Comparison of ENCODE assay signal across 34 mouse cellular contexts in the genomic region with DNA sequence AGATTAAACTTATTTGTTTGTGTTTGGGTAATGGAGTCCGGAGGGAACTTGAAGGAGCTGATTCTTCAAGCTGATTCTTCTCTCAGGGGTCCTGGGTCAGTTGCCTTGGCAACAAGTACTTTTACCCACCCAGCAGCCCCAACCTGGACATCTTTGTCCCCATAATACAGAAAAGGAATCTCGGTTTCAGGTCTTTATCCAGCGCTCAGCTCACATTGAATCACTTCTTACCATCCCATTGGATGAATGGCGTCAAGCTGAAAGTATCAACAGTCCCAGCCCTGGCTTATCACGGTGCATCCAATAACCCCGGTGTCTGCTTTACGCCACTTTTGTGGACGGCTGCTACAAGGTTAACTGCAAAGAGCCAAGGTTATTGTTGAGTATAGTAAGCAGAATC.
"Had no signal": no experiment of that assay in that cellular context is flagged by ENCODE, and none has a peak within 500 bp of the region (broad histone marks: within the 10 kb centered on the region; RNA-seq: fewer than 3 reads in every experiment).

No protein-coding gene starts in this region.

- H3K4me1 ChIP-seq: intestine, embryonic 15.5 days had no signal

- ATAC-seq: hindbrain, embryonic 16.5 days; hindbrain, postnatal 0 days; inflammation-experienced regulatory T-cells, adult 6 months; intestine, embryonic 15.5 days; intestine, embryonic 16.5 days; intestine, postnatal 0 days had no signal

- DNase-seq: heart, postnatal 10 days; heart, postnatal 14 days; heart, postnatal 36 days; heart, postnatal 4 days; kidney, adult 11 months; kidney, adult 18-20 months; kidney, adult 2 months; kidney, adult 8-10 months; kidney, adult 9 months; kidney, postnatal 10 days; kidney, postnatal 14 days; kidney, postnatal 25 days; kidney, postnatal 36 days; kidney, postnatal 4 days; layer of hippocampus, adult 9-11 months; layer of hippocampus, postnatal 36 days had no signal

- H3K4me3 ChIP-seq: heart, embryonic 12.5 days; heart, embryonic 13.5 days; heart, embryonic 15.5 days; hindbrain, embryonic 10.5 days; hindbrain, embryonic 12.5 days; hindbrain, embryonic 13.5 days; hindbrain, embryonic 15.5 days; intestine, embryonic 15.5 days; kidney, embryonic 15.5 days; layer of hippocampus, adult 2 months had no signal

- H3K36me3 ChIP-seq: heart, embryonic 12.5 days; heart, embryonic 13.5 days; heart, embryonic 15.5 days; hindbrain, embryonic 10.5 days; hindbrain, embryonic 12.5 days; hindbrain, embryonic 13.5 days; hindbrain, embryonic 15.5 days; intestine, embryonic 15.5 days; kidney, embryonic 15.5 days had no signal

- H3K9ac ChIP-seq: heart, embryonic 12.5 days; heart, embryonic 13.5 days; heart, embryonic 15.5 days; hindbrain, embryonic 12.5 days; hindbrain, embryonic 13.5 days; hindbrain, embryonic 14.5 days; hindbrain, embryonic 15.5 days; intestine, embryonic 15.5 days; kidney, embryonic 15.5 days had no signal

- H3K27me3 ChIP-seq: heart, embryonic 12.5 days; heart, embryonic 13.5 days; heart, embryonic 15.5 days; hindbrain, embryonic 12.5 days; hindbrain, embryonic 15.5 days; intestine, embryonic 15.5 days; kidney, embryonic 15.5 days had no signal

- H3K27ac ChIP-seq: heart, embryonic 13.5 days; heart, embryonic 15.5 days; hindbrain, embryonic 10.5 days; hindbrain, embryonic 12.5 days; hindbrain, embryonic 13.5 days; hindbrain, embryonic 14.5 days; hindbrain, embryonic 15.5 days; hindbrain, postnatal 0 days; intestine, embryonic 15.5 days; kidney, embryonic 15.5 days; kidney, postnatal 0 days; layer of hippocampus, adult 2 months had no signal

- H3K4me2 ChIP-seq: heart, embryonic 11.5 days; heart, embryonic 12.5 days; heart, embryonic 13.5 days; heart, embryonic 15.5 days; hindbrain, embryonic 12.5 days; hindbrain, embryonic 13.5 days; hindbrain, embryonic 14.5 days; hindbrain, embryonic 15.5 days; intestine, embryonic 15.5 days; kidney, embryonic 15.5 days had no signal

- H3K9me3 ChIP-seq: heart, embryonic 12.5 days; heart, embryonic 13.5 days; heart, embryonic 15.5 days; hindbrain, embryonic 10.5 days; hindbrain, embryonic 12.5 days; hindbrain, embryonic 13.5 days; hindbrain, embryonic 15.5 days; intestine, embryonic 15.5 days; kidney, embryonic 15.5 days had no signal
